Mouse (Mus musculus) lung, adult 2 months (tissue): ENCODE measurements around the gene Methig1.

Source experiments
- CTCF ChIP-seq: fragments of 200-500 bp; IDR thresholded peaks from 2 replicates; pipeline ENCODE4 v1.5.1; 2011; ENCODE audit warnings: mild to moderate bottlenecking, low read length, control low read depth; ENCODE audit not compliant: insufficient read depth
- POLR2A ChIP-seq: fragments of 200-500 bp; IDR thresholded peaks from 2 replicates; pipeline ENCODE4 v1.6.1; 2011; ENCODE audit warnings: low read depth, mild to moderate bottlenecking, control low read depth, low read length, borderline replicate concordance; ENCODE audit errors: extremely low read depth

GRCm38 (mm10) chr15:100401811-100402210, 48.9 kb downstream of the Methig1 start:
- no peak for TF ChIP-seq CTCF
- no peak for TF ChIP-seq POLR2A
